Mouse (Mus musculus) forebrain, postnatal 0 days (tissue): ENCODE results near the gene A930033H14Rik. TPM values are rescaled to one million over a fixed set of nuclear protein-coding genes. Genes with fewer than 3 reads are reported as not detected.

Source experiments
- ATAC-seq: fragments of 200-750 bp; cut with Nextera tagmentation; 2 replicates; pipeline ENCODE4 v1.8.0; 2017; ENCODE audit warnings: mild to moderate bottlenecking, moderate library complexity
- DNase-seq: peaks from one replicate; pipeline ENCODE4 v3.0.0-alpha.2; 2015
- H3K27ac ChIP-seq: fragments of 300-500 bp; sonication (generic); 2 replicates; pipeline ENCODE4 v1.5.1; 2014; ENCODE audit warnings: low read depth, mild to moderate bottlenecking, antibody characterized with exemption, low read length, moderate library complexity, mixed read lengths
- H3K27me3 ChIP-seq: fragments of 300-500 bp; sonication (generic); 2 replicates; pipeline ENCODE4 v1.6.1; 2014; ENCODE audit warnings: mild to moderate bottlenecking, low read length, mixed read lengths; ENCODE audit not compliant: insufficient read depth
- H3K36me3 ChIP-seq: fragments of 300-500 bp; sonication (generic); 2 replicates; pipeline ENCODE4 v1.6.1; 2014; ENCODE audit warnings: mild to moderate bottlenecking, moderate library complexity; ENCODE audit not compliant: insufficient read depth
- H3K4me1 ChIP-seq: fragments of 300-500 bp; sonication (generic); 2 replicates; pipeline ENCODE4 v1.6.1; 2014; ENCODE audit warnings: antibody characterized with exemption; ENCODE audit not compliant: insufficient read depth
- H3K4me2 ChIP-seq: fragments of 300-500 bp; sonication (generic); 2 replicates; pipeline ENCODE4 v1.6.1; 2014; ENCODE audit warnings: low read depth, mild to moderate bottlenecking, moderate library complexity
- H3K4me3 ChIP-seq: fragments of 300-500 bp; sonication (generic); 2 replicates; pipeline ENCODE4 v1.5.1; 2014; ENCODE audit warnings: low read depth, low read length, mixed read lengths
- H3K9ac ChIP-seq: fragments of 300-500 bp; sonication (generic); 2 replicates; pipeline ENCODE4 v1.6.1; 2014; ENCODE audit warnings: mild to moderate bottlenecking
- H3K9me3 ChIP-seq: fragments of 300-500 bp; sonication (generic); 2 replicates; pipeline ENCODE4 v1.6.1; 2016; ENCODE audit warnings: low read length
- CTCF ChIP-seq: sonication (generic); IDR thresholded peaks from 2 replicates; pipeline ENCODE4 v1.5.1; 2016; ENCODE audit warnings: antibody characterized with exemption, control low read depth, low read depth
- WGBS: fragments of 180-500 bp; shearing (Covaris S2); extraction: QIAGEN DNeasy Blood & Tissue Kit; methylation state at CpG from one replicate; pipeline ENCODE4 v1.1.7; 2014; 5-methylcytosine and 5-hydroxymethylcytosine counted together
- polyA plus RNA-seq: library from polyadenylated mRNA; unstranded; fragments of >200 nt; fragmentation: Nextera tagmentation; extraction: Ambion mirVana; gene quantifications from 2 replicates; pipeline ENCODE4 v1.2.1, GENCODE M21; 2015
- total RNA-seq: library from RNA; depleted of rRNA; stranded (reverse); fragments of >200 nt; gene quantifications from 2 replicates; pipeline ENCODE4 v1.2.3, GENCODE M21; 2014

A930033H14Rik gene
- total and polyA plus RNA-seq, 2 experiments from 2014 or later = 1.4 to 1.9 TPM

DNA sequence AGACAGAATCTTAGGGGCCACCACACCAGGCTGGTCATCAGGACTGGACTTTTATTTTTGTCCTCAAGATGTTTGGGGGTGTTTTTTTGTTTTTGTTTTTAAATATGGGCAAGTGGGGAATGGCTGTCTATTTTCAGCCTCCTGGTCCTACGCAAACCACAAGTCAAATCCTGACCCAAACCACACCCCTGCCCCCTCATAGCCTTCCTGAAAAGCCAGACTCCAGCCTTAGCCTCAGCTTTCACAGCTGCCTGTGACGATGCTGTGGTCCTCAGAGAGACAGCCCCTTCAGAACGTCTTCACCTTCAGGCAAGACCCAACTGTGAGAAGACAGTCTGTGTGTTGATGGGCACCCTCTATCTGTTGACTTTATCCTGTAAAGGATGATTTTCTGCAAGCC lies 33.9 kb upstream of the A930033H14Rik start:
- WGBS = 84% methylated on average over 3 of the region's 3 CpGs
- H3K36me3 ChIP-seq = no peaks in the 10 kb centered on the region
- DNase-seq = no peak
- H3K4me3 ChIP-seq = no peak overlapping the region
- no peak overlapping the region for H3K4me2 ChIP-seq
- no peak overlapping the region for H3K27ac ChIP-seq
- no peaks in the 10 kb centered on the region for H3K27me3 ChIP-seq
- no peaks in the 10 kb centered on the region for H3K4me1 ChIP-seq
- no peak overlapping the region for H3K9ac ChIP-seq
- no peaks in the 10 kb centered on the region for H3K9me3 ChIP-seq
- TF ChIP-seq CTCF = no peak
- ATAC-seq = no peak

DNA sequence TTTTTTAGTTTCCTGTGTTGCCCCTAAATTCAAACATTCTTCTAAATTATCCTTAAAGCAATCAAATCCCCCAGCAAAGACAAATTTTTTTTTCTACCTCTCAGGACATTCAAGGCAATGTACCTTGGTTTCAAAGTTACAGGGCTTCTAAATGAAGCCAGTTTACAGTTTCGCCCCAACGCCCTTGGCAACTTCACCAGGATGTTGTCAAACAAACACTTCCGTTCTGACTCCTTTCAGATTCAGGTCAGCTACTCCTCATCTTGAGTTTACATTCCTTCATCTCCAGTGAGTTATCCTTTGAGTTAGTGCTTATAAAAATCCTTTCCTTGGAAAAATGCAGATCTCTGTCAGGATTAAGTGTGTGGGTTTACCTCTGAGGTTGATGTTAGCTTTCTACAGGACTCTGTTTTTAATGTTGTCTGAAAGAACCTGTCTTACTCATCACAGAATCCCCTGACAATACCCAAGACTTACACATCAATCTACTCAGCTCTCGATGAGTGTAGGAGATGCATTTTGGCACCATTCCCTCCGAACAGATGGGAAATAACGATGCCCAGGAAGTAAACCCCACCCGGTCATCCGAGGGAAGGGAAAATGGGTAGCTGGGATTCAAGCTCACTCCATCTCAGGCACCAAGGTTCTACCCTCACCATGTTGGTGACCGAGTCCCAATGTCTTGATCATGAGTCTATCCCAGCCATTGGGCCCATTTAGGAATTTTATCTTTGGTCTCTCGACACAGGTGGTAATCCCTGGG lies 33.2 kb upstream of the A930033H14Rik start:
- no peak overlapping the region for H3K4me2 ChIP-seq
- H3K9me3 ChIP-seq = no peaks in the 10 kb centered on the region
- H3K27me3 ChIP-seq = no peaks in the 10 kb centered on the region
- DNase-seq (no peak), ATAC-seq (no peak)
- H3K27ac ChIP-seq = no peak overlapping the region
- H3K4me1 ChIP-seq = no peaks in the 10 kb centered on the region
- no peaks in the 10 kb centered on the region for H3K36me3 ChIP-seq
- WGBS = 79% methylated on average over 10 of the region's 10 CpGs
- no peak for TF ChIP-seq CTCF
- no peak overlapping the region for H3K4me3 ChIP-seq
- no peak overlapping the region for H3K9ac ChIP-seq

DNA sequence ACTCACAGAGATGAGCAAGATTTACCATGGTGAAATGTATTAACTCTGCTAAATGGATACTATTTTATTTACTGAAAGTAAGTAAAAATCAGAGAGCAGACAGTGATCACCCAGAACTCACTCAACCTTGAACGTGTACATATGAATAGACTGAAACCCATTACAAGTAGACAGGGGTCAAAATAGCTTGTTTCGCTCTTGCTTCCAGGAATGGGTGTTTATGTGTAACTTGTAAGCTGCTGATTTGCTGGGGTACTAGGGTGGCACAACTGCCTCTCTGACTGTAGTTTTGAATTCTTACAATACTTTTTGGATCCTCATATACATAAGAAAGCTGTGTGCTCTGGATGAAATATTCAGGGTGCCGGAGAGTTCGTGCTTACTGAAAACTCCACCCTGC lies 32.3 kb upstream of the A930033H14Rik start:
- H3K4me2 ChIP-seq = no peak overlapping the region
- DNase-seq (no peak), ATAC-seq (no peak)
- no peaks in the 10 kb centered on the region for H3K9me3 ChIP-seq
- no peak for TF ChIP-seq CTCF
- no peak overlapping the region for H3K27ac ChIP-seq
- H3K27me3 ChIP-seq = no peaks in the 10 kb centered on the region
- no peaks in the 10 kb centered on the region for H3K36me3 ChIP-seq
- no peak overlapping the region for H3K4me3 ChIP-seq
- WGBS = 87% methylated on average over 4 of the region's 4 CpGs
- H3K4me1 ChIP-seq = no peaks in the 10 kb centered on the region
- H3K9ac ChIP-seq = no peak overlapping the region

DNA sequence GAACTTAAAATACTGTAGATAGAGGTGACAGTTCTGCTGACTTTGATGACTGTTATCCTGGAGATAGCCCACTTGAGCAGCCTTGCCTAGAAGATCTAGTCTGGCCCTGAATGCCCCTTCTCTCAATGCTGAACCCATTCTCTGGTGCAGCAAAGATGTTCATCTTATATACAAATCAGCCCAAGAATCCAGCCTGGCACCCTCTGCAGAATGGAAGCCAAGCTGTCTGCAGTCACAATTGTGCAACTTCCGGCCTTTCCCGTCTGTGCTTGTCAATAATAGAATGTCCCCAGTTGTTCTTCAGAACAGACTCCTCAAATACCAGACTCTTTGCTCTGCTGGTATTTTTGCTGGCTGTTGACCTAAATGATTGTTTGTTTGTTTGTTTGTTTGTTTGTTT lies 27.6 kb upstream of the A930033H14Rik start:
- Histone ChIP-seq H3K27me3 (no peaks in the 10 kb centered on the region), H3K4me2 (no peak overlapping the region), H3K4me3 (no peak overlapping the region), H3K36me3 (no peaks in the 10 kb centered on the region), H3K4me1 (no peaks in the 10 kb centered on the region), H3K9me3 (no peaks in the 10 kb centered on the region), H3K27ac (no peak overlapping the region), H3K9ac (no peak overlapping the region)
- DNase-seq (no peak), ATAC-seq (no peak)
- WGBS = 65% methylated on average over 2 of the region's 2 CpGs
- TF ChIP-seq CTCF = no peak

GRCm38 (mm10) chr10:69238311-69238710 lies 25.4 kb upstream of the A930033H14Rik start:
- no peaks in the 10 kb centered on the region for H3K4me1 ChIP-seq
- H3K4me3 ChIP-seq = no peak overlapping the region
- no peak for TF ChIP-seq CTCF
- H3K27me3 ChIP-seq = no peaks in the 10 kb centered on the region
- no peak overlapping the region for H3K4me2 ChIP-seq
- no peak for ATAC-seq
- DNase-seq = no peak
- H3K36me3 ChIP-seq = no peaks in the 10 kb centered on the region
- H3K27ac ChIP-seq = no peak overlapping the region
- H3K9ac ChIP-seq = no peak overlapping the region
- 60% methylated on average over 6 of the region's 6 CpGs for WGBS
- no peaks in the 10 kb centered on the region for H3K9me3 ChIP-seq

GRCm38 (mm10) chr10:69237781-69238180 lies 24.9 kb upstream of the A930033H14Rik start:
- ATAC-seq = no peak

GRCm38 (mm10) chr10:69237185-69237584 lies 24.3 kb upstream of the A930033H14Rik start:
- ATAC-seq (no peak), DNase-seq (no peak)
- no peak for TF ChIP-seq CTCF
- Histone ChIP-seq H3K4me3 (no peak overlapping the region), H3K36me3 (no peaks in the 10 kb centered on the region), H3K4me1 (no peaks in the 10 kb centered on the region), H3K27me3 (no peaks in the 10 kb centered on the region), H3K9me3 (no peaks in the 10 kb centered on the region), H3K4me2 (no peak overlapping the region), H3K27ac (no peak overlapping the region), H3K9ac (no peak overlapping the region)
- 80% methylated on average over 3 of the region's 3 CpGs for WGBS

More at GRCm38 (mm10) chr10:69237781-69238180, 24.9 kb upstream of the A930033H14Rik start:
- no peaks in the 10 kb centered on the region for H3K36me3 ChIP-seq
- H3K4me1 ChIP-seq = no peaks in the 10 kb centered on the region
- no peak for DNase-seq
- H3K9ac ChIP-seq = no peak overlapping the region
- H3K4me3 ChIP-seq = no peak overlapping the region
- no peak overlapping the region for H3K4me2 ChIP-seq
- no peak overlapping the region for H3K27ac ChIP-seq
- TF ChIP-seq CTCF = no peak
- 84% methylated on average over 9 of the region's 9 CpGs for WGBS
- no peaks in the 10 kb centered on the region for H3K9me3 ChIP-seq
- H3K27me3 ChIP-seq = no peaks in the 10 kb centered on the region
